Mouse (Mus musculus): ENCODE data around the gene Btn1a1. TPM values are rescaled to one million over a fixed set of nuclear protein-coding genes. Genes with fewer than 3 reads are reported as not detected.

The Btn1a1 gene
- total and polyA plus RNA-seq, 2 experiments from 2014 or later = 0.24 to 0.89 TPM

GRCm38 (mm10) chr13:23453926-23454325, 11.8 kb downstream of the Btn1a1 start:
- Histone ChIP-seq H3K9ac (replicated peaks; ENCODE audit: low read length) (peak overlapping the region; percentile 61), H3K9me3 (ENCODE audit: low read length) (no peaks in the 10 kb centered on the region), H3K4me1 (ENCODE audit: insufficient read depth, low read length) (no peaks in the 10 kb centered on the region), H3K36me3 (ENCODE audit: insufficient read depth, low read length) (no peaks in the 10 kb centered on the region), H3K27me3 (ENCODE audit: insufficient read depth, low read length) (no peaks in the 10 kb centered on the region), H3K4me2 (ENCODE audit: low read depth, low read length) (peak overlapping the region; percentile 70), H3K27ac (peak overlapping the region; percentile 72), H3K4me3 (ENCODE audit: low read length) (peak overlapping the region; percentile 81)
- DNase-seq (ENCODE audit: low spot score) = no peak
- WGBS = 0% methylated on average over 9 of the region's 9 CpGs
- no peak for TF ChIP-seq CTCF (IDR thresholded peaks at IDR 0.05; ENCODE audit: low read depth)
- no peak for ATAC-seq

GRCm38 (mm10) chr13:23453362-23453862, 12.3 kb downstream of the Btn1a1 start:
- Histone ChIP-seq H3K27me3 (ENCODE audit: insufficient read depth, low read length) (no peaks in the 10 kb centered on the region), H3K27ac (peak overlapping the region; percentile 72), H3K4me3 (ENCODE audit: low read length) (peak overlapping the region; percentile 81), H3K9ac (replicated peaks; ENCODE audit: low read length) (peak overlapping the region; percentile 61), H3K4me1 (ENCODE audit: insufficient read depth, low read length) (no peaks in the 10 kb centered on the region), H3K36me3 (ENCODE audit: insufficient read depth, low read length) (no peaks in the 10 kb centered on the region), H3K9me3 (ENCODE audit: low read length) (no peaks in the 10 kb centered on the region), H3K4me2 (ENCODE audit: low read depth, low read length) (peak overlapping the region; percentile 70)
- ATAC-seq (peak; percentile 88), DNase-seq (ENCODE audit: low spot score) (peak; percentile 82)
- under 1% methylated on average over 25 of the region's 25 CpGs for WGBS
- TF ChIP-seq CTCF (IDR thresholded peaks at IDR 0.05; ENCODE audit: low read depth) = no peak

GRCm38 (mm10) chr13:23450398-23450797, 15.3 kb downstream of the Btn1a1 start:
- Histone ChIP-seq H3K36me3 (ENCODE audit: insufficient read depth, low read length) (no peaks in the 10 kb centered on the region), H3K4me2 (ENCODE audit: low read depth, low read length) (peak overlapping the region; percentile 80), H3K4me1 (ENCODE audit: insufficient read depth, low read length) (no peaks in the 10 kb centered on the region), H3K27me3 (ENCODE audit: insufficient read depth, low read length) (no peaks in the 10 kb centered on the region), H3K9me3 (ENCODE audit: low read length) (no peaks in the 10 kb centered on the region), H3K27ac (peak overlapping the region; percentile 20; the same call in 1 of the 2 replicates), H3K4me3 (ENCODE audit: low read length) (peak overlapping the region; percentile 56), H3K9ac (replicated peaks; ENCODE audit: low read length) (peak overlapping the region; percentile 42)
- no peak for TF ChIP-seq CTCF (IDR thresholded peaks at IDR 0.05; ENCODE audit: low read depth)
- DNase-seq (ENCODE audit: low spot score) = peak; percentile 94
- ATAC-seq = no peak
- under 1% methylated on average over 15 of the region's 15 CpGs for WGBS

- no peaks in the 10 kb centered on the region for H3K27me3 ChIP-seq (ENCODE audit: insufficient read depth, low read length)
- no peaks in the 10 kb centered on the region for H3K9me3 ChIP-seq (ENCODE audit: low read length)
- peaks cover 3% of the 10 kb centered on the region for H3K4me1 ChIP-seq (ENCODE audit: insufficient read depth, low read length)
- ATAC-seq = no peak
- peak overlapping the region; percentile 80 for H3K4me2 ChIP-seq (ENCODE audit: low read depth, low read length)
- H3K36me3 ChIP-seq (ENCODE audit: insufficient read depth, low read length) = no peaks in the 10 kb centered on the region
- H3K27ac ChIP-seq = no peak overlapping the region
- peak overlapping the region; percentile 42 for H3K9ac ChIP-seq (replicated peaks; ENCODE audit: low read length)
- DNase-seq (ENCODE audit: low spot score) = peak; percentile 84
- H3K4me3 ChIP-seq (ENCODE audit: low read length) = peak overlapping the region; percentile 56
- under 1% methylated on average over 24 of the region's 24 CpGs for WGBS
- TF ChIP-seq CTCF (IDR thresholded peaks at IDR 0.05; ENCODE audit: low read depth) = no peak
Observed at GRCm38 (mm10) chr13:23449235-23450095, 16.2 kb downstream of the Btn1a1 start.

- no peaks in the 10 kb centered on the region for H3K36me3 ChIP-seq (ENCODE audit: insufficient read depth, low read length)
- 53% methylated on average over 3 of the region's 3 CpGs for WGBS
- TF ChIP-seq CTCF (IDR thresholded peaks at IDR 0.05; ENCODE audit: low read depth) = no peak
- H3K4me2 ChIP-seq (ENCODE audit: low read depth, low read length) = peak overlapping the region; percentile 80
- H3K27me3 ChIP-seq (ENCODE audit: insufficient read depth, low read length) = no peaks in the 10 kb centered on the region
- H3K27ac ChIP-seq = no peak overlapping the region
- peak overlapping the region; percentile 56 for H3K4me3 ChIP-seq (ENCODE audit: low read length)
- H3K4me1 ChIP-seq (ENCODE audit: insufficient read depth, low read length) = peaks cover 6% of the 10 kb centered on the region
- H3K9me3 ChIP-seq (ENCODE audit: low read length) = no peaks in the 10 kb centered on the region
- H3K9ac ChIP-seq (replicated peaks; ENCODE audit: low read length) = no peak overlapping the region
- ATAC-seq (no peak), DNase-seq (ENCODE audit: low spot score) (no peak)
Observed at GRCm38 (mm10) chr13:23448758-23449157, 16.9 kb downstream of the Btn1a1 start.

GRCm38 (mm10) chr13:23446498-23446952, 19.2 kb downstream of the Btn1a1 start:
- Histone ChIP-seq H3K27ac (peak overlapping the region; percentile 97), H3K4me2 (ENCODE audit: low read depth, low read length) (peak overlapping the region; percentile 79), H3K4me3 (ENCODE audit: low read length) (peak overlapping the region; percentile 71), H3K36me3 (ENCODE audit: insufficient read depth, low read length) (no peaks in the 10 kb centered on the region), H3K9ac (replicated peaks; ENCODE audit: low read length) (peak overlapping the region; percentile 88), H3K4me1 (ENCODE audit: insufficient read depth, low read length) (peaks cover 6% of the 10 kb centered on the region), H3K9me3 (ENCODE audit: low read length) (no peaks in the 10 kb centered on the region), H3K27me3 (ENCODE audit: insufficient read depth, low read length) (no peaks in the 10 kb centered on the region)
- peak; percentile 29 for TF ChIP-seq CTCF (IDR thresholded peaks at IDR 0.05; ENCODE audit: low read depth)
- under 1% methylated on average over 16 of the region's 16 CpGs for WGBS
- DNase-seq (ENCODE audit: low spot score) (peak; percentile 91), ATAC-seq (peak; percentile 79)

Data from hindbrain, postnatal 0 days (tissue).